In genomic region chr3:18714968-18715630, GRCm38 (mm10) we compare ENCODE assay signal across 12 mouse cellular contexts.
"Had no signal": no experiment of that assay in that cellular context is flagged by ENCODE, and none has a peak within 500 bp of the region (broad histone marks: within the 10 kb centered on the region; RNA-seq: fewer than 3 reads in every experiment).

No protein-coding gene starts in this region.

- H3K4me2 ChIP-seq: liver, embryonic 11.5 days; liver, embryonic 15.5 days; lung, embryonic 15.5 days; midbrain, embryonic 13.5 days; neural tube, embryonic 12.5 days had no signal

- H3K4me1 ChIP-seq: limb, embryonic 10.5 days; liver, embryonic 15.5 days; lung, embryonic 15.5 days; midbrain, embryonic 13.5 days; neural tube, embryonic 12.5 days had no signal

- H3K36me3 ChIP-seq: limb, embryonic 10.5 days; liver, embryonic 15.5 days; lung, embryonic 15.5 days; midbrain, embryonic 13.5 days; neural tube, embryonic 12.5 days had no signal

- DNase-seq: kidney, adult 8-10 months; kidney, postnatal 25 days; right cerebral cortex, postnatal 14 days; thymus, postnatal 36 days had no signal

- ATAC-seq: intestine, postnatal 0 days; midbrain, embryonic 13.5 days had no signal

- H3K9ac ChIP-seq: liver, embryonic 15.5 days; lung, embryonic 15.5 days; midbrain, embryonic 13.5 days; neural tube, embryonic 12.5 days had no signal

- H3K9me3 ChIP-seq: limb, embryonic 10.5 days; liver, embryonic 15.5 days; lung, embryonic 15.5 days; midbrain, embryonic 13.5 days; neural tube, embryonic 12.5 days had no signal

- H3K27ac ChIP-seq: left cerebral cortex, adult 2 months; limb, embryonic 10.5 days; liver, embryonic 15.5 days; lung, embryonic 15.5 days; midbrain, embryonic 13.5 days; neural tube, embryonic 12.5 days had no signal

- H3K27me3 ChIP-seq: liver, embryonic 15.5 days; lung, embryonic 15.5 days; midbrain, embryonic 13.5 days; neural tube, embryonic 12.5 days had no signal

- H3K4me3 ChIP-seq: left cerebral cortex, adult 2 months; limb, embryonic 10.5 days; liver, embryonic 15.5 days; lung, embryonic 15.5 days; midbrain, embryonic 13.5 days; neural tube, embryonic 12.5 days had no signal
